Mouse (Mus musculus) neural tube, embryonic 14.5 days (tissue): ENCODE results near the gene Cidec. TPM values are rescaled to one million over a fixed set of nuclear protein-coding genes. Genes with fewer than 3 reads are reported as not detected.
A peak's percentile ranks its signal among the peaks of the same experiment; 100 is the strongest.

Experiments used
- ATAC-seq: fragments of 200-750 bp; cut with Nextera tagmentation; 2 replicates; pipeline ENCODE4 v1.8.0; 2017; ENCODE audit warnings: low read depth, mild to moderate bottlenecking, moderate TSS enrichment, moderate library complexity
- H3K27ac ChIP-seq: fragments of 300-500 bp; sonication (generic); 2 replicates; pipeline ENCODE4 v1.5.1; 2014; ENCODE audit warnings: low read depth, mild to moderate bottlenecking, control low read depth, low read length, moderate library complexity, mixed read lengths
- H3K27me3 ChIP-seq: fragments of 300-500 bp; sonication (generic); 2 replicates; pipeline ENCODE4 v1.6.1; 2014; ENCODE audit warnings: low read length; ENCODE audit not compliant: control insufficient read depth, insufficient read depth
- H3K36me3 ChIP-seq: fragments of 300-500 bp; sonication (generic); 2 replicates; pipeline ENCODE4 v1.6.1; 2014; ENCODE audit warnings: low read length, mixed read lengths; ENCODE audit not compliant: control insufficient read depth, insufficient read depth
- H3K4me1 ChIP-seq: fragments of 300-500 bp; sonication (generic); 2 replicates; pipeline ENCODE4 v1.6.1; 2014; ENCODE audit warnings: low read length; ENCODE audit not compliant: control insufficient read depth, insufficient read depth
- H3K4me2 ChIP-seq: fragments of 300-500 bp; sonication (generic); 2 replicates; pipeline ENCODE4 v1.6.1; 2014; ENCODE audit warnings: mild to moderate bottlenecking, low read depth, low read length, control low read depth
- H3K4me3 ChIP-seq: fragments of 300-500 bp; sonication (generic); 2 replicates; pipeline ENCODE4 v1.5.1; 2014; ENCODE audit warnings: low read depth, low read length, control low read depth, mixed read lengths
- H3K9ac ChIP-seq: fragments of 300-500 bp; sonication (generic); replicated peaks from 2 replicates; pipeline ENCODE4 v1.6.1; 2014; ENCODE audit warnings: low read depth, mild to moderate bottlenecking, control low read depth, low read length, mixed read lengths
- H3K9me3 ChIP-seq: fragments of 300-500 bp; sonication (generic); 2 replicates; pipeline ENCODE4 v1.6.1; 2016; ENCODE audit warnings: low read length; ENCODE audit not compliant: control insufficient read depth
- WGBS: fragments of 180-500 bp; shearing (Covaris S2); extraction: QIAGEN DNeasy Blood & Tissue Kit; methylation state at CpG from one replicate; pipeline ENCODE4 v1.1.7; 2014; 5-methylcytosine and 5-hydroxymethylcytosine counted together
- polyA plus RNA-seq: library from polyadenylated mRNA; unstranded; fragments of >200 nt; fragmentation: Nextera tagmentation; extraction: Ambion mirVana; gene quantifications from 2 replicates; pipeline ENCODE4 v1.2.1, GENCODE M21; 2014

Cidec gene
- polyA plus RNA-seq, 1 experiment from 2014 or later = not detected

DNA sequence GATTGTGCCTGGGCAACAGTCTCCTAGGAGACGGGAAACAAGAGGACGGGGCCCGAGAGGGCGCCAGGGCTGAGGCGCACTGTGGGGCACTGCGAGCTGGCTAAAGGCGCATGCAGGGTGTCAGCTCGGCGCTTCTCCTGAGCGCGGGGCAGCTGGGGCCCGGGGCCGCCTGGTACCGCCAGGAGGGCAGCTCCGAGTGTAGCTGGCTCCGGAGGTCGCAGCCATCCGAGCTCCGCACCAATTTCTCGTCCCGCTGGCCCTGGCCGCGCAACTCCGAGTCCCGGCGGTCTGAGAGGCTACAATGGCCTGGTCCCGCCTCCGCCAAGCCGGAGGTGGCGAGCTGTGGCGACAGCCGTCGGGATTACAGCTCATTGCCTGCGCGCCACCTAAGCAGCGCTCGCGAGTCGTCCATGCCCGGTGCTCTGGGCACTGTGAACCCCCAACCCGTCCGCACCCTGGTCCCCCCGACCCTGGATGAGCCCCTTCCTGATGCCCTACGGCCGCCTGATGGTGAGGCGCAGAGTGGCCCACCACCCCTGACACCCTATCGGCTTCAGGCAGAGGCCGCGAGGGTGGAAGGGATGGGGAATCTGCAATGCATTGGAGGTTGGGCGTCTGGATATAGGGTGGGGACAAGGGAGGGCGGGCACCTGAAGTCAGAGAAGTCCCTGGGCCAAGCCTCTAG is 43.0 kb downstream of the Cidec start:
- Histone ChIP-seq H3K27ac (peak overlapping the region; percentile 50), H3K9ac (peak overlapping the region; percentile 58), H3K4me1 (peaks cover 5% of the 10 kb centered on the region; the same call in 1 of the 2 replicates), H3K9me3 (no peaks in the 10 kb centered on the region), H3K4me3 (peak overlapping the region; percentile 34), H3K36me3 (peaks cover 33% of the 10 kb centered on the region), H3K27me3 (no peaks in the 10 kb centered on the region), H3K4me2 (peak overlapping the region; percentile 74)
- 2% methylated on average over 51 of the region's 51 CpGs for WGBS
- ATAC-seq = peak; percentile 90

DNA sequence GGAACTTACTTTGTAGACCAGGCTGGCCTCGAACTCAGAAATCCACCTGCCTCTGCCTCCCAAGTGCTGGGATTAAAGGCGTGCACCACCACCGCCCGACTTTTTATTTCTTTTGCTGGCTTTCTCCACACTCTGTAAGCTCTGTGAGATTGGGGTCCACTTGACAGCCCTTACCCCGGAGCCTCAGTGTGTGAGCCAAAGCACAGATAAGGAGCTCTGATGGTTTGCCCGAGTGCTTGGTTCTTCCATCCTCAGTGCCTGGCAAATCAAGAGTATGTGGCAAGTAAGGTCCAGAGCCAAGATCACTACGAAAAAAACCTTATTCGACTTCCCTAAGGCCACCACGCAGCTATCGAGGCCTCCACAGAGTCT is 43.6 kb downstream of the Cidec start:
- no peaks in the 10 kb centered on the region for H3K9me3 ChIP-seq
- peaks cover 38% of the 10 kb centered on the region for H3K36me3 ChIP-seq
- ATAC-seq = no peak
- peak overlapping the region; percentile 58 for H3K9ac ChIP-seq
- no peak overlapping the region for H3K27ac ChIP-seq
- H3K4me1 ChIP-seq = peaks cover 5% of the 10 kb centered on the region; the same call in 1 of the 2 replicates
- no peaks in the 10 kb centered on the region for H3K27me3 ChIP-seq
- 22% methylated on average over 10 of the region's 10 CpGs for WGBS
- H3K4me3 ChIP-seq = peak overlapping the region; percentile 34
- peak overlapping the region; percentile 74 for H3K4me2 ChIP-seq

DNA sequence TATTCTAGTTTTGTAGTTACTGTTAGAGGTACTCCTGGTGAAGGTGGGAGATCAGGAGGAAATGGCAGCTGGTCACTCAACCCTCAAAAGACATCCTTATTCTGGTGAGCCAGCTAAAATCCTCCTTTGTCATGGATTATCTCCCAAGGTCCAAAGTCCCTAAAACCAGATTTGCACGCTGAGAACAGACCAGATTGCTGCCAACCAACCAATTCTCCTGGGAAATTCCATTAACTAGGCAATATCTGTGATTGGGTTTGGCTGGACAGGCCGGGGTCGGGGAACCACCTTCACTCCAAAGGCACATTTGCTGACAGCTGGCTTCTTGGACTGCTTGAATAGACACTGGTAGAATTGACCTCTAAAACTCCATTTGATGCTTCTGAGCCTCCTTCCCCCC is 44.8 kb downstream of the Cidec start:
- no peak overlapping the region for H3K4me3 ChIP-seq
- H3K27me3 ChIP-seq = no peaks in the 10 kb centered on the region
- peaks cover 5% of the 10 kb centered on the region; the same call in 1 of the 2 replicates for H3K4me1 ChIP-seq
- no peak overlapping the region for H3K4me2 ChIP-seq
- peaks cover 46% of the 10 kb centered on the region for H3K36me3 ChIP-seq
- 73% methylated on average over 3 of the region's 3 CpGs for WGBS
- no peak overlapping the region for H3K27ac ChIP-seq
- H3K9ac ChIP-seq = no peak overlapping the region
- ATAC-seq = no peak
- H3K9me3 ChIP-seq = no peaks in the 10 kb centered on the region

DNA sequence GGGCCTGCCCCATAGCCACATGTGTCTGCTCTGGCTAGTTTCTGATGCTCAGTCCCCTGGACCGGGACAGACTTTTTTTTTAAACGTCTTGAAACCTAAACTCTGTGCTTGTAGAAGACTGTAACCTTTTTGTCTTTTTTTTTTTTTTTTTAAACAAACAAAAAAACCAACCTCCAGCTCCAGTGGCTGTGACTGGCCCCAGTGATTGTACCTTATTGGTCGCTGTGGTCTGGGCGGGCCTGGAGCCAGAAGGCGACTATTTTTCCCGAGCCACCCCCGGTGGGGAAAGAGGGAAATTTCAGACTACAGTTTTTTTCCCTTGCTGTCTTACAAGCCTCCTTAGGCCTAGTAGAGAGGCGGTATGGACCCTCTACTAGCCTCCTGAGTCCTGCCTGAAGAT is 46.6 kb downstream of the Cidec start, which contains the start of gene Ttll3:
TSS of gene Ttll3 (plus strand) at position 301 of the 400 bp plus-strand sequence.
- peaks cover 56% of the 10 kb centered on the region for H3K36me3 ChIP-seq
- ATAC-seq = no peak
- 85% methylated on average over 8 of the region's 8 CpGs for WGBS

DNA sequence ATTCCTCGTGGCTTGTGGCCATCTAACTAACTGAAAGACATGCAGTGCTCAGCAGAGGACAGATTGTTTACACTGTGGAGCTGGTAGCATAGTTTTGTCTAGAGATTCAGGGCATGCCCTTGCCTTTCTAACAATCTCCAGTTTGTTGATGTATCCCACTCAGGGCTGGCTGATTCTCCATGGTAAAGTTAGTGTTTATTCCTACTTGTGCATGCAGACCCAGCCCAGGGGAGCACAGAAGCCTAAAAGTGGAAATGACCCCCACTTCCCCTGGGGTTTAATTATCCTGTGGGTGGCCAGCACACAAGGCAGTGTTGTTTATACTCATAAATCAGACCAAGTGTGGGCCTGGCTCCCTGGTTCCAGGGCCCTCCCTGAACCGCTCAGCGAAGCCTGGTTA is 49.5 kb downstream of the Cidec start:
- Histone ChIP-seq H3K9me3 (no peaks in the 10 kb centered on the region), H3K4me1 (no peaks in the 10 kb centered on the region), H3K27ac (no peak overlapping the region), H3K36me3 (peaks cover 80% of the 10 kb centered on the region), H3K9ac (no peak overlapping the region), H3K4me3 (no peak overlapping the region), H3K27me3 (no peaks in the 10 kb centered on the region), H3K4me2 (no peak overlapping the region)
- ATAC-seq = peak; percentile 77
- WGBS = 66% methylated on average over 3 of the region's 3 CpGs

More for the DNA sequence above, 46.6 kb downstream of the Cidec start, which contains the start of gene Ttll3:
- Histone ChIP-seq H3K27ac (no peak within 1 kb of the TSS), H3K4me3 (no peak within 1 kb of the TSS), H3K9me3 (no peaks in the 10 kb centered on the region), H3K4me2 (no peak within 1 kb of the TSS), H3K4me1 (peaks cover 5% of the 10 kb centered on the region; the same call in 1 of the 2 replicates), H3K9ac (no peak within 1 kb of the TSS), H3K27me3 (no peaks in the 10 kb centered on the region)

DNA sequence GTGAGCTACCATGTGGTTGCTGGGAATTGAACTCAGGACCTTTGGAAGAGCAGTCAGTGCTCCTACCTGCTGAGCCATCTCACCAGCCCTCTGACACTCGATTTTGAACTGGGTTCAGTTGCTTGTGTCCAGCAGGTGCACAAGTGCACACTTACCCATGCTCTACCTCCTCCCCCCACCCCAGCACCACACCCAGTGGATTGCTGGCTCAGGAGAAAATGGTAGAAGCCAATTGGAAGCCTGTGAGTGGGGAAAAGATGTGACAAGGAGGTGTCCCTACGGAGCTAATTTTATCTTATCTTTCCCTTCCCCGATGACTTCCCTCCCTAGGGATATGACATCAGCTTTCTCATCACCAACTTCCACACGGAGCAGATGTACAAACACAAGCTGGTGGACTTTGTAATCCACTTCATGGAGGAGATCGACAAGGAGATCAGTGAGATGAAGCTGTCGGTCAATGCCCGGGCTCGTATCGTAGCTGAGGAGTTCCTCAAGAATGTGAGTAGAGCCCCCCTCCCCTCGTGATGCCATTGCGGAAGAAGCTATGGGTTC is 50.3 kb downstream of the Cidec start:
- Histone ChIP-seq H3K4me3 (no peak overlapping the region), H3K36me3 (peaks cover 81% of the 10 kb centered on the region), H3K4me2 (no peak overlapping the region), H3K27ac (0 out of 2 replicates have a peak overlapping the region, but pooled peaks have one; percentile 28), H3K9ac (no peak overlapping the region), H3K9me3 (no peaks in the 10 kb centered on the region), H3K27me3 (no peaks in the 10 kb centered on the region), H3K4me1 (no peaks in the 10 kb centered on the region)
- WGBS = 88% methylated on average over 11 of the region's 11 CpGs
- no peak for ATAC-seq

DNA sequence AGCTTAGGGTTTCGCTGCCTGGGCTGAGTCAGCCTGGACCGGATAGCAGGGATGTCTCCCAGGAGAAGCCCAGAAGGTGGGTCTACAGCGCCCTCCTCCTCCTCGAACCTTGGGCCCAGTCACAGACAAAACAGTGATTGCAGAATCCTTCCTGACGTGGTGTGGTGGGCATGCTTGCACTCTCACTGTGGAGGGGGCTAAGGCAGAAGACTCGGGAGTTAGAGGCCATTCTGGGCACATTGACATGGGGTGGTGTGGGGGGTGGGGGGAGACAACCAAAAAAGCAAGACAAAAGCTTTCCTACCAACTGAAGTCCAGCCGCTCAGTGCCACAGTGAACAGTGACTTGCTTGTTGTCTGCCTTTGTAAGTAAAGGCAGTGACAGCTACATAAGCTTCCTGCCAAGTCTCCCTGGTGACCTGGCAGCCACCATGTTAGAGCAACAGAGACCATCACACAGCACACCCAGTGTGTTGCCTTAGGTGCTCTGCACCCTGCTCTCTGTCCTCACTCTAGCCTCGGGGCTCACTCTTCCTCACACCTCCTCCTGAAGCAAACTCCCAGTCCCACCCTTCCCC is 51.1 kb downstream of the Cidec start:
- Histone ChIP-seq H3K4me2 (no peak overlapping the region), H3K9me3 (no peaks in the 10 kb centered on the region), H3K36me3 (peaks cover 73% of the 10 kb centered on the region), H3K27me3 (no peaks in the 10 kb centered on the region), H3K27ac (peak overlapping the region; percentile 44; the same call in 1 of the 2 replicates), H3K4me1 (no peaks in the 10 kb centered on the region), H3K9ac (no peak overlapping the region), H3K4me3 (no peak overlapping the region)
- peak; percentile 67 for ATAC-seq
- WGBS = 78% methylated on average over 8 of the region's 8 CpGs

DNA sequence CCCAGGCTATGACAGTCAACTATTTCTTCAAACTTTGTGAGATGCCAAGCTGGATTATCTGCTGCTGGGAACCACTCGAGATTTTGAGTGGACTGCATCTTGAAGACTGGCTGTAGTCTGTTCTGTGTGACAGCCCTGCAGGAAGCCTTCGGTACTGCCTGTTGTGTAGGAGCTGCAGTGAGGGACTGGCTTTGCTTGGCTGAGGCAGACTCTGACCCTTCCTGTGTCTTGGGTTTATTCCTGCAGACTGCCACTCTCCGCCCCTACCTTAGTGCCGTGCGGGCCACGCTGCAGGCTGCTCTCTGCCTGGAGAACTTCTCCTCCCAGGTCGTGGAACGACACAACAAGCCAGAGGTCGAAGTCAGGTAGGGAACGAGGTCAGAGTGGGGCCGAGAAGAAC is 55.1 kb downstream of the Cidec start:
- Histone ChIP-seq H3K9me3 (no peaks in the 10 kb centered on the region), H3K4me2 (no peak overlapping the region), H3K9ac (no peak overlapping the region), H3K27me3 (no peaks in the 10 kb centered on the region), H3K4me1 (peaks cover 12% of the 10 kb centered on the region), H3K36me3 (peaks cover 43% of the 10 kb centered on the region), H3K4me3 (no peak overlapping the region), H3K27ac (no peak overlapping the region)
- ATAC-seq = no peak
- WGBS = 95% methylated on average over 11 of the region's 11 CpGs

DNA sequence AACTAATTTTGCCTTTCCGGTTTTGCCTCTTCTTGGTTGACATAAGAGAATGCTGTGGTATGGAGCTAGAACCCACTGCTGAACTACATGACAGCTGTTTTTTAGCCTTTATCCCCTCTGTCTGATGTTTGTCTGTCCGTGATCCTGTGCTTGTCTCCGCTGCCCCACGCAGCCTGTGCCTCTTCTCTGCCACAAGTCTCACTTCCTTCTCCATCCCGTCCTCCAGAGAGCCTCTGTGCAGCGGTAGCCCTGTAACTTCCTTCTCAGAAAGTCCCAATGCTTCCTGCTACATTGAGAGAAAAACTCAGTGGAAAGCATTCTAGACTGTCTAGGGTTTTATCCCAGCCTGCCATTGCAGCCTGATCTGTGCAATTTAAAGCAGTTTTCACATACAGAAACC is 56.3 kb downstream of the Cidec start:
- Histone ChIP-seq H3K9ac (no peak overlapping the region), H3K4me3 (peak overlapping the region; percentile 96; the same call in 1 of the 2 replicates), H3K27ac (no peak overlapping the region), H3K4me2 (peak overlapping the region; percentile 98; the same call in 1 of the 2 replicates), H3K9me3 (no peaks in the 10 kb centered on the region), H3K27me3 (no peaks in the 10 kb centered on the region), H3K4me1 (peaks cover 12% of the 10 kb centered on the region), H3K36me3 (peaks cover 43% of the 10 kb centered on the region)
- no peak for ATAC-seq
- WGBS = 93% methylated on average over 6 of the region's 6 CpGs
